Mouse (Mus musculus) neural tube, embryonic 14.5 days (tissue): ENCODE data around the gene Ccdc155. TPM values are rescaled to one million over a fixed set of nuclear protein-coding genes. Genes with fewer than 3 reads are reported as not detected.

Experiments used
- ATAC-seq: fragments of 200-750 bp; cut with Nextera tagmentation; 2 replicates; pipeline ENCODE4 v1.8.0; 2017; ENCODE audit warnings: low read depth, mild to moderate bottlenecking, moderate TSS enrichment, moderate library complexity
- H3K27ac ChIP-seq: fragments of 300-500 bp; sonication (generic); 2 replicates; pipeline ENCODE4 v1.5.1; 2014; ENCODE audit warnings: low read depth, mild to moderate bottlenecking, control low read depth, low read length, moderate library complexity, mixed read lengths
- H3K27me3 ChIP-seq: fragments of 300-500 bp; sonication (generic); 2 replicates; pipeline ENCODE4 v1.6.1; 2014; ENCODE audit warnings: low read length; ENCODE audit not compliant: control insufficient read depth, insufficient read depth
- H3K36me3 ChIP-seq: fragments of 300-500 bp; sonication (generic); 2 replicates; pipeline ENCODE4 v1.6.1; 2014; ENCODE audit warnings: low read length, mixed read lengths; ENCODE audit not compliant: control insufficient read depth, insufficient read depth
- H3K4me1 ChIP-seq: fragments of 300-500 bp; sonication (generic); 2 replicates; pipeline ENCODE4 v1.6.1; 2014; ENCODE audit warnings: low read length; ENCODE audit not compliant: control insufficient read depth, insufficient read depth
- H3K4me2 ChIP-seq: fragments of 300-500 bp; sonication (generic); 2 replicates; pipeline ENCODE4 v1.6.1; 2014; ENCODE audit warnings: mild to moderate bottlenecking, low read depth, low read length, control low read depth
- H3K4me3 ChIP-seq: fragments of 300-500 bp; sonication (generic); 2 replicates; pipeline ENCODE4 v1.5.1; 2014; ENCODE audit warnings: low read depth, low read length, control low read depth, mixed read lengths
- H3K9ac ChIP-seq: fragments of 300-500 bp; sonication (generic); replicated peaks from 2 replicates; pipeline ENCODE4 v1.6.1; 2014; ENCODE audit warnings: low read depth, mild to moderate bottlenecking, control low read depth, low read length, mixed read lengths
- H3K9me3 ChIP-seq: fragments of 300-500 bp; sonication (generic); 2 replicates; pipeline ENCODE4 v1.6.1; 2016; ENCODE audit warnings: low read length; ENCODE audit not compliant: control insufficient read depth
- WGBS: fragments of 180-500 bp; shearing (Covaris S2); extraction: QIAGEN DNeasy Blood & Tissue Kit; methylation state at CpG from one replicate; pipeline ENCODE4 v1.1.7; 2014; 5-methylcytosine and 5-hydroxymethylcytosine counted together
- polyA plus RNA-seq: library from polyadenylated mRNA; unstranded; fragments of >200 nt; fragmentation: Nextera tagmentation; extraction: Ambion mirVana; gene quantifications from 2 replicates; pipeline ENCODE4 v1.2.1, GENCODE M21; 2014

Ccdc155 gene
- polyA plus RNA-seq, 1 experiment from 2014 or later = 0.50 TPM

GRCm38 (mm10) chr7:45141319-45141718, 63.4 kb downstream of the Ccdc155 start:
- ATAC-seq = no peak
- Histone ChIP-seq H3K9ac (no peak overlapping the region), H3K36me3 (no peaks in the 10 kb centered on the region; the same call in 1 of the 2 replicates), H3K9me3 (no peaks in the 10 kb centered on the region), H3K27me3 (peaks cover 2% of the 10 kb centered on the region; the same call in 1 of the 2 replicates), H3K4me3 (no peak overlapping the region), H3K4me2 (no peak overlapping the region), H3K4me1 (no peaks in the 10 kb centered on the region), H3K27ac (no peak overlapping the region)
- 90% methylated on average over 3 of the region's 3 CpGs for WGBS

DNA sequence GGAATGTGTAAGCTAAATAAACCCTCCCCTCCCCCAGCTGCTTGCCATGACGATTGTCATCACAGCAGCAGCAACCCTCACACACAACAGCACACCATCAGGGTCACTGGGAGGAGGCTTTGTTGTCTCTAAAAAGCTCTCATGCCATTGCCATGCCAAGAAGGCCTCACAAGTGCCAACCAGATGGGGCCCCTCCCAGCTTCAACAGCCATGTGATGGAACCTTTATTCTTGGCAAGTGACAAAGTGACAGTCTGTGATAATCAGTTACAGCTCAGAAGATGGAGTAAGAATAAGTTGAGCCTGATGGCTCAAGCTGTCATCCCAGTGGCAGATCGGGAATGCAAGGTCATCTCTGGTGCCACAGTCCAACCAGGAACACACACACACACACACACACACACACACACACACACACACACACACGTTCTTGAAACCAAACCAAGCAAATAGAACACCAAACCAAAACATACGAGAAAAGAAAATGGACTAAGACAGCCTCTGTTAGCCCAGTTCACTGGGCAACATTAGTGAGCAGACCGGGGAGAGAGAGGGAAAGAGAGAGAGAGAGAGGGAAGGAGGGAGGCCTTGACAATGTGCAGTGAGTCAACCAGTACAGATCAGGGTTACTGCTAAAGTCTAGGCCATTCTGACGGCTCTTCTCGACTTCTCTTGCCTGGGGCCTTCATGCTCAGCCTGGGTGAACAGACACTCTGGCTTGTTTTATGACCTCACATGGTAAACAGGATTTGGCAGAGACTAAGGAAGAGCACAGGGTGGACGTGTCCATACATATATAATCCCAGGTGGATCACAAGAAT, 64.6 kb downstream of the Ccdc155 start:
- Histone ChIP-seq H3K36me3 (no peaks in the 10 kb centered on the region; the same call in 1 of the 2 replicates), H3K4me1 (no peaks in the 10 kb centered on the region), H3K9me3 (no peaks in the 10 kb centered on the region), H3K4me3 (no peak overlapping the region), H3K4me2 (no peak overlapping the region), H3K9ac (no peak overlapping the region), H3K27me3 (peaks cover 2% of the 10 kb centered on the region; the same call in 1 of the 2 replicates), H3K27ac (no peak overlapping the region)
- ATAC-seq = no peak
- WGBS = 78% methylated on average over 8 of the region's 8 CpGs

DNA sequence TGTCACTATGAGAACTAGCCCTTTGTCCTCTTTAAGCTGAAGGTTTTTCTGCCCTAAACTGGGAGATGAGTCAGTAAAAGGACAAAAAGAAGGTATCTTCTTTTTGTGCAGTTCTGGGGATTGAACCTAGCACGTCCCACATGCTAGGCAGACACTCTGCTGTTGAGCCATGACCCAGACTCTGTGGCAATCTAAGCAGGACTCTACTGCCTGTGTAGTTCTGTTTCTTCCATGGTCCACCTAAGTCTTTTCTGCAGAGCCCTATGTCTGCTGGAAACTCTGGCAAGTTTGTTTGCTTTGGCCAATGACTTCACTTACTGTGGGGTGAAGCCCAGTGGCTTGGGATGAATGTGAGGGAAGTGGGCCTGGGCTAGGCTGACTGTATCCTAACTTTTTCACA, 66.3 kb downstream of the Ccdc155 start:
- H3K27me3 ChIP-seq = peaks cover 2% of the 10 kb centered on the region; the same call in 1 of the 2 replicates
- no peak overlapping the region for H3K4me3 ChIP-seq
- H3K4me2 ChIP-seq = no peak overlapping the region
- no peak overlapping the region for H3K9ac ChIP-seq
- H3K36me3 ChIP-seq = no peaks in the 10 kb centered on the region
- WGBS = 77% methylated on average over 1 of the region's 1 CpGs
- no peak overlapping the region for H3K27ac ChIP-seq
- no peaks in the 10 kb centered on the region for H3K4me1 ChIP-seq
- ATAC-seq = no peak
- no peaks in the 10 kb centered on the region for H3K9me3 ChIP-seq

DNA sequence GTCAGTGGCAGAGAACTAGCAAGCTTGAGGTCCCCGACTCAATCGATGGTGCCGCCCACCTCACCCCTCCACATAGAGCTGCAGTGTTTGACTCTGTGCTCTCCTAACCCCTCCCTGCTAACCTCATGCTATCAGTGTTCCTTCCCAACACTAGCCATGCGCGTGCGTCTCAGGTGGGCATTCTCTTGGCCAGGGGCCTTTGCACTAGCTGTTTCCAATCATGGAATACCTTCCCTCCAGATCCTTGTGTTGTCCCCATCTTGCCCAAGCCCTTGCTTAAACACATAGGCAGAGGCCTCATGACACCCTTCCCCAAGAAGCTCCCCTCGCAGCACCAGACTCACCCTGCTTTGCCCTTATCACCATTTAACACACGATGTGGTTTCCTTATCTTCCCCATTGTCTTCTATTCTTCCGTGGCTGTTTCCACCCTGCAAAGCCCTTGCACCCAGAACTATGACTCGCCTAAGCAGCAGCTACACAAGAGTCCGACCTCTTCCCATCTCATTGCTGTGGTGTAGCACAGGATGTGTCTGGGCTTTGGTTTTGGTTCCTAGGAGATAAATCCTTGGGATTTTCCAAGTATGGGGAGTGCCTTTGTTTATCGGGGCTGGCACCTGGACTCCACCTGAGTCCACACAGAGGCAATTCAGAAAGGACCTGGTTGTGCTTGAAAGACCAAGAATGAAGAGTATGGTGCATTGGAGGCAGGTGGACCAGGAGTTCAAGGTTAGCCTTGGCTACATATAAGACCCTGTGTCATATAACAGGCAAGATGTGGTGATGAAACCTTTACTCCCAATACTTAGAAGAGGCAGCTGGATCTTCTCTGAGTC, 67.3 kb downstream of the Ccdc155 start:
- no peak for ATAC-seq
- Histone ChIP-seq H3K36me3 (no peaks in the 10 kb centered on the region), H3K4me3 (no peak overlapping the region), H3K9ac (no peak overlapping the region), H3K9me3 (no peaks in the 10 kb centered on the region), H3K27me3 (peaks cover 2% of the 10 kb centered on the region; the same call in 1 of the 2 replicates), H3K4me2 (no peak overlapping the region), H3K27ac (no peak overlapping the region), H3K4me1 (no peaks in the 10 kb centered on the region)
- WGBS = 86% methylated on average over 12 of the region's 12 CpGs

DNA sequence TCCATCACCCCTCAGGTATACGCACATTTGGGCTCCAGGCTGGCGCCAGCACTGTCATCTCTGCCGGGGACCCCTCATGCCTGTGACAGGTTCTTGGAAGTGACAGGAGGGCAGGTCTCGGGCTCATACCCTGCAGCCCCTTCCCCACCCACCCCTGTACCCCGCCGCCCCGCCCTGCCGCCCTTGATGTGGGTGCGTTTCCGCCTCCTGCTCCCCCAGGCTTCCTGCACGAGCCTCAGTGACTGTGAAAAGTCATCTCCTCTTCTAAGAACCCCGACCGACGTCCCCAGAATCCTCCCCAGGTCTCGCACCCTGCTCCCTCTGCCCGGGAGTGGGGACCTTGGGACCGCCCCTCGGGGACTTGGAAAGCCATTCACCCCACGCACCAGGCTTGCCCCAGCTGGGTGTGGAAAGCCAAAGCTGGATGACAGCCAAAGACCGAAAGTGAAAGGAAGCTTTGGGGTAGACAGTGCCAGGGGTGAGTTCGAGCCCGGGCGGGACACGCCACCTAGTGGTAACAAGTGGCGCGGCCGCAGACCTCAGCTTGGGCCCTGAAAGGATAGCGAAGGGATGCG, 68.6 kb downstream of the Ccdc155 start, which contains the start of the genes Gm45713 and Flt3l:
Gene Gm45713, minus strand, starts transcription at position 239 of the 575 bp plus-strand sequence.
Gene Flt3l, minus strand, starts transcription at position 440 of the 575 bp plus-strand sequence.
- H3K27ac ChIP-seq = no peak within 1 kb of the TSS
- no peaks in the 10 kb centered on the region for H3K4me1 ChIP-seq
- H3K27me3 ChIP-seq = peaks cover 2% of the 10 kb centered on the region; the same call in 1 of the 2 replicates
- peak within 1 kb of the TSS; percentile 35 for H3K4me3 ChIP-seq
- 5% methylated on average over 29 of the region's 29 CpGs for WGBS
- peak within 1 kb of the TSS; percentile 57 for H3K9ac ChIP-seq
- H3K4me2 ChIP-seq = peak within 1 kb of the TSS; percentile 62
- H3K9me3 ChIP-seq = no peaks in the 10 kb centered on the region
- no peaks in the 10 kb centered on the region for H3K36me3 ChIP-seq
- ATAC-seq = peak; percentile 83

DNA sequence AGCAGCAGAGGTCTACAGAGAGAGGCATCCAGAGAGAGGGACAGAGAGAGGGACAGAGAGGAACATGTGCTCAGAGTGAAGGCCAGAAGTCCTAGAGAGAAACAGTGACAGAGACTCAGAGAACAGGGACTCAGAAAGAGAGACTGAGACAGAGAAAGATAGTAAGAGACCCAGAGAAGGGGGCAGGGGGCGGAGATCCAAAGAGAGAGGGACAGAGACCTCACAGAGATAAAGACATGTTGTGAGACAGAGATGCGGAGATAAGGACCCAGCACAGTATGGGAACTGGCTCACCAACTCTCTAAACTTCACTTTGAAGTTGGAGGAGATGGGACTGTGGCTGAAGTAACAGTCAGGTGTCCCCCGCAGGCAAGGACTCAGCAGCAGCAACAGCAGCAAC, 69.3 kb downstream of the Ccdc155 start:
- Histone ChIP-seq H3K9ac (no peak overlapping the region), H3K27ac (no peak overlapping the region), H3K4me3 (no peak overlapping the region)

DNA sequence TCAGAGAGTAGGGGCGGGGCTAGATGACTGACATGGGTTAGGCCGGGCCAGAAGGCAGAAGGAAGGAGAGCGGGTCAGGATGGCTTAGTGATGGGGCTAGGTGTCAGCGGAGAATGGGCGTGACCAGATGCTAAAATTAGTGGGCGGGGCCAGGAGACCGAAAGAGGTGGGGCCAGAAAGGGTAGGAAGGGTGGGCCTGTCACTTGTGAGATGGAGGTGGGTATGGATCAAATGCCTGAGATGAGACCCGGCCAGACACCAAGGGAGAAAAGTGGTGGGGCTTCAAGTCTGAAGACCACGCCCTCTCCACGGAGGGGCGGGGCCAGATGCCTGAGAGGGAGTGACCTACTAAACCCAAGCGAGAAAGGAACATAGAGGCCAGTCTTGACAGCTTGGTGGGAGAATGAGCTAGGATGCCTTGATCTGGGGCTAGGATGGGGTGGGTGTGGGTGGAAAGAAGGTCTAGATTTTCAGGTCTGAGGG, 70.1 kb downstream of the Ccdc155 start:
- no peaks in the 10 kb centered on the region for H3K36me3 ChIP-seq
- no peak overlapping the region for H3K4me3 ChIP-seq
- H3K27ac ChIP-seq = no peak overlapping the region
- no peak overlapping the region for H3K9ac ChIP-seq
- WGBS = 16% methylated on average over 12 of the region's 12 CpGs
- H3K9me3 ChIP-seq = no peaks in the 10 kb centered on the region
- H3K4me2 ChIP-seq = no peak overlapping the region
- H3K27me3 ChIP-seq = peaks cover 2% of the 10 kb centered on the region; the same call in 1 of the 2 replicates
- no peak for ATAC-seq
- no peaks in the 10 kb centered on the region for H3K4me1 ChIP-seq

More for the DNA sequence above, 69.3 kb downstream of the Ccdc155 start:
- peaks cover 2% of the 10 kb centered on the region; the same call in 1 of the 2 replicates for H3K27me3 ChIP-seq
- no peak for ATAC-seq
- WGBS = 82% methylated on average over 3 of the region's 3 CpGs
- no peaks in the 10 kb centered on the region for H3K4me1 ChIP-seq
- H3K9me3 ChIP-seq = no peaks in the 10 kb centered on the region
- H3K4me2 ChIP-seq = 0 out of 2 replicates have a peak overlapping the region, but pooled peaks have one; percentile 62
- H3K36me3 ChIP-seq = no peaks in the 10 kb centered on the region
